Mouse (Mus musculus): ENCODE results near the gene D630045J12Rik.

DNA sequence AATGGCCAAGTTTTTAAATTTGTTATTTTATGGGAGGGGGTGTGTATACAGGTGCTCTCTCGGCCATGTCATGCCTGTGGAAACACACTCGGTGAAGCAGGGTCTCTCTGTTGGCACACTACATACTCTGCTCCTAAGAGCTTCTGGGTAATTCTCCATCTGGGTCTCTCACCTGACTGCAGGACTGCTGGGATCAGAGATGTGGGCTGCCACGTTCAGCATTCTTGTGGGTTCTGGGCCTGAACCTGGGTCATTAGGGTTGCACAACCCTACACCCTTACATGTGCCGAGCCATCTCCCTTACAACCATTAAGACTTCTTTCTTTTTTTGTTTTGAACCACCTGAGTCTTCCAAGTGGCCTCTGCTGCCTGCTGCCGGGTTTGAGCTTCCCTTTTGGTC is 132.0 kb downstream of the D630045J12Rik start:
- TF ChIP-seq CTCF (IDR thresholded peaks at IDR 0.05; ENCODE audit: low read depth) (no peak), EP300 (IDR thresholded peaks at IDR 0.05; ENCODE audit: low read depth) (no peak)
